Mouse (Mus musculus) liver, embryonic 15.5 days (tissue): ENCODE measurements around the gene Urb1. TPM values are rescaled to one million over a fixed set of nuclear protein-coding genes. Genes with fewer than 3 reads are reported as not detected.

Source experiments
- ATAC-seq: fragments of 200-750 bp; cut with Nextera tagmentation; 2 replicates; pipeline ENCODE4 v1.8.0; 2017; ENCODE audit warnings: moderate number of reproducible peaks, mild to moderate bottlenecking, moderate library complexity; ENCODE audit not compliant: insufficient read depth
- H3K27ac ChIP-seq: fragments of 300-500 bp; sonication (generic); replicated peaks from 2 replicates; pipeline ENCODE4 v1.5.1; 2015; ENCODE audit warnings: mild to moderate bottlenecking, inconsistent platforms
- H3K27me3 ChIP-seq: fragments of 300-500 bp; sonication (generic); 2 replicates; pipeline ENCODE4 v1.6.1; 2015; ENCODE audit warnings: mild to moderate bottlenecking, inconsistent platforms
- H3K36me3 ChIP-seq: fragments of 300-500 bp; sonication (generic); replicated peaks from 2 replicates; pipeline ENCODE4 v1.6.1; 2015; ENCODE audit warnings: moderate library complexity, mild to moderate bottlenecking, inconsistent platforms
- H3K4me1 ChIP-seq: fragments of 300-500 bp; sonication (generic); replicated peaks from 2 replicates; pipeline ENCODE4 v1.6.1; 2015; ENCODE audit warnings: inconsistent platforms
- H3K4me2 ChIP-seq: fragments of 300-500 bp; sonication (generic); 2 replicates; pipeline ENCODE4 v1.6.1; 2015; ENCODE audit warnings: moderate library complexity, mild to moderate bottlenecking, inconsistent platforms
- H3K4me3 ChIP-seq: fragments of 300-500 bp; sonication (generic); replicated peaks from 2 replicates; pipeline ENCODE4 v1.5.1; 2015; ENCODE audit warnings: mild to moderate bottlenecking, inconsistent platforms
- H3K9ac ChIP-seq: fragments of 300-500 bp; sonication (generic); 2 replicates; pipeline ENCODE4 v1.6.1; 2015; ENCODE audit warnings: moderate library complexity, mild to moderate bottlenecking, inconsistent platforms
- H3K9me3 ChIP-seq: fragments of 300-500 bp; sonication (generic); replicated peaks from 2 replicates; pipeline ENCODE4 v1.6.1; 2016; ENCODE audit warnings: inconsistent platforms
- WGBS: fragments of 180-500 bp; shearing (Covaris S2); methylation state at CpG from one replicate; pipeline ENCODE4 v1.1.7; 2015; ENCODE audit warnings: mixed read lengths; ENCODE audit not compliant: insufficient replicate concordance; 5-methylcytosine and 5-hydroxymethylcytosine counted together
- polyA plus RNA-seq: library from polyadenylated mRNA; unstranded; fragments of >200 nt; fragmentation: Nextera tagmentation; extraction: Ambion mirVana; gene quantifications from 2 replicates; pipeline ENCODE4 v1.2.1, GENCODE M21; 2015

The Urb1 gene
- polyA plus RNA-seq, 1 experiment from 2014 or later: 4.3 TPM

DNA sequence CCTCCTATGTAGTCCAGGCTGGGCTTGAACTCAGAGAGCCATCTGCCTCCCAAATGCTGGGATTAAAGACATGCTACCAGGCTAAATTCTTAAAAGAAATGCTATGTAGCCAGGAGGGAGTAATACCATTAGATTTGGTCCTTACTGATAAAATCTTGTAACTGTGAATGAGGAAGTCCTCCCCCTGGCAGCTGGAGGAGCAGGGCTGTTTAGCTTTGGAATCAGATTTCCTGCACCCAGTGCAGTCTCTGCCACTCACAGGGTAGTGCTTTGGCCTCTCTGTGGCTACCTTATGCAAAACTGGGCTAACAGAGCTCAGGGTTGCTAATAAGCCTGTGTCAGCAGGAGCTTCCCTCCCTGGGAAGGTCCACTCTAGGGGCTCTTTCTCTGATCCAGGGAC, 15.5 kb downstream of the Urb1 start:
- Histone ChIP-seq H3K27me3 (no peaks in the 10 kb centered on the region), H3K9me3 (no peaks in the 10 kb centered on the region), H3K36me3 (peaks cover 85% of the 10 kb centered on the region), H3K4me1 (no peaks in the 10 kb centered on the region), H3K27ac (no peak overlapping the region), H3K9ac (no peak overlapping the region), H3K4me2 (no peak overlapping the region), H3K4me3 (no peak overlapping the region)
- no peak for ATAC-seq

DNA sequence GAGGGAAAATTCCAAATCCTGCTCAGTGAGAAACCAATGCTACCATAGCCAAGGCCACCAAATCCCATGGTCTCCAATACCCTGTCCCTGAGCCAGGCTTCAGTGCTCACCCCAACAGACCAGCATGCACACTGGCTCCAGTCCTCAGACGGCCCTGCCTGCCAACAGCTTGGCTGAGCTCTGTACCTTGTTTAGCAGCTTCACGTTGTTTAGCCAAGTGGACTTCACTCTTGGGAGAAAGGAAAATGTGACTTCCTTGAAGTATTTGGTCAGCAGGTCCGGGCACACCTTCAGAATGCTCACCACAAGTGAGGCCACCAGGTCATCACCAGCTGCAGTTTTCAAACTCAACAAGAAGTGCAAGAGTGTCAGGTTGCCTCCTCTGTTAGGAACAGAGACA, 17.7 kb downstream of the Urb1 start:
- 68% methylated on average over 3 of the region's 3 CpGs for WGBS
- ATAC-seq: no peak
- Histone ChIP-seq H3K4me3 (no peak overlapping the region), H3K27me3 (no peaks in the 10 kb centered on the region), H3K9me3 (no peaks in the 10 kb centered on the region), H3K36me3 (peaks cover 85% of the 10 kb centered on the region), H3K4me2 (no peak overlapping the region), H3K27ac (no peak overlapping the region), H3K4me1 (no peaks in the 10 kb centered on the region), H3K9ac (no peak overlapping the region)

- H3K9ac ChIP-seq: no peak overlapping the region
- H3K4me2 ChIP-seq: no peak overlapping the region
- H3K4me3 ChIP-seq: no peak overlapping the region
- no peaks in the 10 kb centered on the region for H3K4me1 ChIP-seq
- H3K27ac ChIP-seq: no peak overlapping the region
- peaks cover 82% of the 10 kb centered on the region for H3K36me3 ChIP-seq
- no peaks in the 10 kb centered on the region for H3K9me3 ChIP-seq
- H3K27me3 ChIP-seq: no peaks in the 10 kb centered on the region
- WGBS: 71% methylated on average over 5 of the region's 5 CpGs
- no peak for ATAC-seq
These were observed 18.1 kb downstream of the Urb1 start for GRCm38 (mm10) chr16:90792066-90792465.

GRCm38 (mm10) chr16:90790946-90791345, 19.3 kb downstream of the Urb1 start:
- Histone ChIP-seq H3K9ac (no peak overlapping the region), H3K4me2 (no peak overlapping the region), H3K9me3 (no peaks in the 10 kb centered on the region), H3K4me1 (0 out of 2 replicates have a peak, but pooled peaks cover under 1% of the 10 kb centered on the region), H3K27me3 (no peaks in the 10 kb centered on the region), H3K4me3 (no peak overlapping the region), H3K27ac (no peak overlapping the region), H3K36me3 (peaks cover 85% of the 10 kb centered on the region)
- WGBS: 79% methylated on average over 6 of the region's 6 CpGs
- ATAC-seq: no peak

DNA sequence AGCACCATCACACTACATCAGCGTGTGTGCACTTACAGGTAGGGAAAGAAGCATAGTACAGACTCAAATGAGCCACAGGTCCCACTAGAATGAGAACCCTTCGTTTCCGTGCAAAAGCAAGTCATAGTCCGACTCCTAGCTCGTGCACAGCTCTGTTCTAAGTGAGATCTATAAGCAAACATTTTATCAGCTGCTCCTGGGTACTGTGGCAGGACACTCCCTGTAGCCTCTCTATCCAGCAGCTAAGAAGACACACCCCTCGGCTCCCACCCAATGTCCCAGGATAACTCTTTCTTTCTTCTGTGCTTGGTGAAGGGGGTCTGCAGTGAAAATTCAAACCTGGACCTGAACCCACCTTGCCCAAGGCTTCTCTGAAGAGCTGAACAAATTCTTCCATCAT, 21.6 kb downstream of the Urb1 start:
- no peak overlapping the region for H3K27ac ChIP-seq
- no peaks in the 10 kb centered on the region for H3K27me3 ChIP-seq
- H3K9me3 ChIP-seq: no peaks in the 10 kb centered on the region
- H3K4me3 ChIP-seq: no peak overlapping the region
- 0 out of 2 replicates have a peak, but pooled peaks cover 9% of the 10 kb centered on the region for H3K4me1 ChIP-seq
- H3K9ac ChIP-seq: no peak overlapping the region
- WGBS: 64% methylated on average over 6 of the region's 6 CpGs
- ATAC-seq: peak; percentile 69
- no peak overlapping the region for H3K4me2 ChIP-seq
- H3K36me3 ChIP-seq: peaks cover 87% of the 10 kb centered on the region

- Histone ChIP-seq H3K4me2 (no peak overlapping the region), H3K27me3 (no peaks in the 10 kb centered on the region), H3K4me3 (no peak overlapping the region), H3K36me3 (peaks cover 81% of the 10 kb centered on the region), H3K4me1 (peaks cover 13% of the 10 kb centered on the region; the same call in 1 of the 2 replicates), H3K27ac (no peak overlapping the region), H3K9ac (no peak overlapping the region), H3K9me3 (no peaks in the 10 kb centered on the region)
- peak; percentile 63; the same call in 1 of the 2 replicates for ATAC-seq
- 79% methylated on average over 4 of the region's 4 CpGs for WGBS
These were observed 25.0 kb downstream of the Urb1 start for GRCm38 (mm10) chr16:90785257-90785656.

GRCm38 (mm10) chr16:90783302-90783701, 26.9 kb downstream of the Urb1 start:
- Histone ChIP-seq H3K4me1 (peaks cover 21% of the 10 kb centered on the region), H3K27me3 (no peaks in the 10 kb centered on the region), H3K9ac (no peak overlapping the region), H3K4me2 (no peak overlapping the region), H3K9me3 (no peaks in the 10 kb centered on the region), H3K27ac (no peak overlapping the region), H3K36me3 (peaks cover 80% of the 10 kb centered on the region), H3K4me3 (no peak overlapping the region)
- 86% methylated on average over 11 of the region's 11 CpGs for WGBS
- ATAC-seq: no peak

GRCm38 (mm10) chr16:90779783-90780182, 30.4 kb downstream of the Urb1 start:
- H3K4me1 ChIP-seq: peaks cover 12% of the 10 kb centered on the region
- H3K36me3 ChIP-seq: peaks cover 69% of the 10 kb centered on the region
- WGBS: 64% methylated on average over 11 of the region's 11 CpGs
- H3K9me3 ChIP-seq: no peaks in the 10 kb centered on the region
- no peak overlapping the region for H3K4me3 ChIP-seq
- H3K27me3 ChIP-seq: no peaks in the 10 kb centered on the region
- no peak overlapping the region for H3K9ac ChIP-seq
- peak overlapping the region; percentile 53 for H3K27ac ChIP-seq
- ATAC-seq: peak; percentile 91
- no peak overlapping the region for H3K4me2 ChIP-seq

DNA sequence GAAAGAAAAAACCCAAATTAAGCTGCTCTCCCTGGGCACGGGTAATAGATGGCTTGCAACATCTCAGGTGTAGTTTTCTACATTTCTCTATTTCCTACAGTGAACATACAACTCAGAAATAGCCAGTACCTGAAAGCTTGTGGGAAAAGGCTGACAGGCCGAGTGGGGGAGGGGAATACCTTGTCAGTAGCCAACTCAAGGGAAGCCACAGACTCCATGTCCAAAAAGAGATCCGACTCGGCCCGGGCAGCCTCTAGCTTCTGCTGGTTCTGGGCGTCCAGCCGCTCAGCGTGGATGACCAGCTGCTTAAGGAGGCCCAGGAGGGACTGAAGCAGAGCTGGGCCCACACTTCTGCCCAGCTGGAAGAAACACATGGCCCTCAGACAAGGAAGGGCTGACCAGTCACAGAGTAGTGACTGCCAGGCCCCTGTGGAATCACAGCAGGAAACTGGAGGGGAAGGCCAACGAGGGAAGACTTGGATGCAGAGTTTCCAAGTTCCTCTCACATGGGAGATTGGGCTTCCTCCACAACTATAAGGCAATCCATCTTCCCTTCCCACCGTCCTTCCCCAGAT, 34.2 kb downstream of the Urb1 start:
- no peaks in the 10 kb centered on the region for H3K9me3 ChIP-seq
- no peak overlapping the region for H3K4me2 ChIP-seq
- H3K9ac ChIP-seq: no peak overlapping the region
- WGBS: 75% methylated on average over 10 of the region's 10 CpGs
- H3K27ac ChIP-seq: no peak overlapping the region
- no peak for ATAC-seq
- peaks cover 74% of the 10 kb centered on the region for H3K36me3 ChIP-seq
- H3K27me3 ChIP-seq: no peaks in the 10 kb centered on the region
- H3K4me1 ChIP-seq: peaks cover 12% of the 10 kb centered on the region
- no peak overlapping the region for H3K4me3 ChIP-seq

- no peak for ATAC-seq
These were observed 35.6 kb downstream of the Urb1 start for GRCm38 (mm10) chr16:90774646-90775045.

GRCm38 (mm10) chr16:90774216-90774615, 36.0 kb downstream of the Urb1 start:
- no peak for ATAC-seq
- peaks cover 1% of the 10 kb centered on the region; the same call in 1 of the 2 replicates for H3K4me1 ChIP-seq
- H3K27ac ChIP-seq: no peak overlapping the region
- H3K4me2 ChIP-seq: no peak overlapping the region
- no peak overlapping the region for H3K4me3 ChIP-seq
- no peaks in the 10 kb centered on the region for H3K9me3 ChIP-seq
- H3K27me3 ChIP-seq: no peaks in the 10 kb centered on the region
- H3K9ac ChIP-seq: no peak overlapping the region
- H3K36me3 ChIP-seq: peaks cover 78% of the 10 kb centered on the region
- 91% methylated on average over 12 of the region's 12 CpGs for WGBS

More at GRCm38 (mm10) chr16:90774646-90775045, 35.6 kb downstream of the Urb1 start:
- H3K4me2 ChIP-seq: no peak overlapping the region
- H3K27ac ChIP-seq: no peak overlapping the region
- WGBS: 79% methylated on average over 6 of the region's 6 CpGs
- H3K36me3 ChIP-seq: peaks cover 78% of the 10 kb centered on the region
- H3K27me3 ChIP-seq: no peaks in the 10 kb centered on the region
- no peak overlapping the region for H3K4me3 ChIP-seq
- H3K9ac ChIP-seq: no peak overlapping the region
- H3K4me1 ChIP-seq: peaks cover 6% of the 10 kb centered on the region
- no peaks in the 10 kb centered on the region for H3K9me3 ChIP-seq

GRCm38 (mm10) chr16:90766919-90767454, 43.2 kb downstream of the Urb1 start:
- H3K27ac ChIP-seq: no peak overlapping the region
- peaks cover 87% of the 10 kb centered on the region for H3K36me3 ChIP-seq
- H3K4me3 ChIP-seq: no peak overlapping the region
- no peaks in the 10 kb centered on the region for H3K27me3 ChIP-seq
- H3K9ac ChIP-seq: no peak overlapping the region
- ATAC-seq: no peak
- H3K9me3 ChIP-seq: no peaks in the 10 kb centered on the region
- no peak overlapping the region for H3K4me2 ChIP-seq
- WGBS: 85% methylated on average over 15 of the region's 15 CpGs
- peaks cover 17% of the 10 kb centered on the region for H3K4me1 ChIP-seq
